ENCODE assay signal across 10 mouse cellular contexts in the genomic region with DNA sequence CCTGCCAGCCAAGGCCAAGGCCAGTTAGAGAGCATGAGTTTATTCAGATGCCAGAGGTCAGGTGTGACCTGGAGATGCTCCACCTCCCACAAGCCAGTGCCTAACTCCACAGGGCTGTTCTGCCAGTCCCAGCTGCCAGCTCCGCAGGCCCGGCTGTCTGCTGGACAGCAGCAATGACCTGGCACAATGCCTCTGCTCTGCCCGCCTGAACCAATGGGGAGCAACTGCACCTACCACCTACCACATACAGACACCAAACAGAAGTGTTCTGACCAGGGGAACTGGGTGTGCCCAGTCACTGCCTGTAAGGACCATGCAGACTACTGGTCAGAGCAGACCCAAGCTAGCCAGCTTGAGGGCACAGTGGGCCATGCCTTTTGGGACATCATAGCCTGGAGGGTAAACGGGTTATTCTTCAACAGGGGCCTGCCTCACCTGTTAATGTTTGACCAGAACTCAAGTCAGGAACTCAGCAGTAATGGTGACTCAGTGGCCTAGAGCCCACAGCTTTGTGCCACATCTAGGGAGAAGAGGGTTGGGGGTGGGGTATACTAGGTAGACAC. TPM values are rescaled to one million over a fixed set of nuclear protein-coding genes. Genes with fewer than 3 reads are reported as not detected.
DNase-seq lines count a peak whose midpoint lies in the region; ATAC-seq lines count a peak whose summit lies in the region.
"Had no signal": no experiment of that assay in that cellular context is flagged by ENCODE, and none has a peak within 500 bp of the region (broad histone marks: within the 10 kb centered on the region; RNA-seq: fewer than 3 reads in every experiment).

No protein-coding gene starts in this region.

- ATAC-seq in cerebellum, adult (ENCODE audit: insufficient number of reproducible peaks, low FRiP score, low TSS enrichment): no peak
- ATAC-seq: activated CD4-positive, CD25-positive, alpha-beta regulatory T cell, adult 4 months had no signal

- peak; percentile 73 to 76 for DNase-seq in cerebellum, postnatal 10 days
- no peak for DNase-seq in cerebellum, adult 18-20 months
- peak; percentile 64 for DNase-seq in urinary bladder, postnatal 14 days (ENCODE audit: low spot score)
- DNase-seq in urinary bladder, adult 2 months (ENCODE audit: low spot score): no peak
- DNase-seq in kidney, postnatal 25 days: peak; percentile 90 to 97
- peak; percentile 77 for DNase-seq in yolk sac, embryonic 10.5 days (ENCODE audit: low spot score)
- no peak for DNase-seq in embryo, embryonic 9.5 days (ENCODE audit: extremely low spot score)
- DNase-seq: retina, postnatal 1 day had no signal

RNA-seq across cellular contexts. Expression of gene Col18a1, which starts 19.4 kb away (rescaled TPM):
- polyA plus RNA-seq in urinary bladder, adult 2 months (2012; rRNA removed): 51.8 and 65.6 TPM in 2 replicates

Comparison
In these comparisons a context has a peak if more than half of its experiments do, and no peak if none do; other contexts are left out.
1. DNase-seq: peak in cerebellum, postnatal 10 days (2 of 2), urinary bladder, postnatal 14 days (single experiment), kidney, postnatal 25 days (2 of 2) and yolk sac, embryonic 10.5 days (single experiment); none in cerebellum, adult 18-20 months (0 of 2), urinary bladder, adult 2 months (single experiment) and embryo, embryonic 9.5 days (single experiment).